Mouse (Mus musculus): ENCODE results near the gene Nploc4. TPM values are rescaled to one million over a fixed set of nuclear protein-coding genes. Genes with fewer than 3 reads are reported as not detected.

Gene Nploc4
- polyA plus RNA-seq, 1 experiment from 2014 or later = 19.0 TPM

- no peak for ATAC-seq (ENCODE audit: low read depth)
- Histone ChIP-seq H3K4me2 (ENCODE audit: low read depth, low read length) (no peak within 1 kb of the TSS), H3K4me3 (ENCODE audit: low read depth, low read length) (no peak within 1 kb of the TSS), H3K4me1 (ENCODE audit: control insufficient read depth, low read depth, low read length) (peaks cover 11% of the 10 kb centered on the region), H3K9me3 (replicated peaks; ENCODE audit: control insufficient read depth, low read length) (no peaks in the 10 kb centered on the region), H3K36me3 (ENCODE audit: control insufficient read depth, insufficient read depth) (no peaks in the 10 kb centered on the region), H3K9ac (ENCODE audit: low read depth, low read length) (no peak within 1 kb of the TSS), H3K27ac (ENCODE audit: low read length) (no peak within 1 kb of the TSS), H3K27me3 (ENCODE audit: control insufficient read depth, insufficient read depth, low read depth, low read length) (no peaks in the 10 kb centered on the region)
- 71% methylated on average over 10 of the region's 10 CpGs for WGBS (ENCODE audit: insufficient replicate concordance)
Measured at GRCm38 (mm10) chr11:120361295-120361694, 76.2 kb downstream of the Nploc4 start, which contains the start of gene Fscn2. Fscn2 (plus strand) TSS chr11:120361534.

DNA sequence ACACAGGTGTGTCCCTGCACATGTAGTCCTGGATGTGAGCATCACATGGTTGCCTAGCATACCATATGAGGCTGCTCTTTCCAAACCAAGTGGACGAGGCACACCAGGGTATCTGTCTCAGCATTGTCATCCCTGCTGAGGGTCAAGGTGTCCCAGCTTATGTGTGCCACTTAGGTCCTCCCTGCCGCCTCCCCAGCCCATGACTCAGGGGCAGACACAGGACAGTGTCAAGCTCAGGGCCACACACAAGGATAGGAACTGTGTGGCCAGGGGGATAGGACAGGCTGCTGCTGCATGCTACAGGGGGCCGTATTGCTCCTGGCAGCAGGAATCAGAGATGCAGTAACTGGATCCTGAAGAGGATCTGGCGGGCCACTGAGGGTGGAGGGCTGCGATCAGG, 76.8 kb downstream of the Nploc4 start:
- H3K27ac ChIP-seq (ENCODE audit: low read length) = no peak overlapping the region
- ATAC-seq (ENCODE audit: low read depth) = no peak
- H3K4me1 ChIP-seq (ENCODE audit: control insufficient read depth, low read depth, low read length) = peaks cover 15% of the 10 kb centered on the region
- H3K4me3 ChIP-seq (ENCODE audit: low read depth, low read length) = no peak overlapping the region
- 72% methylated on average over 5 of the region's 5 CpGs for WGBS (ENCODE audit: insufficient replicate concordance)
- H3K9ac ChIP-seq (ENCODE audit: low read depth, low read length) = no peak overlapping the region
- H3K9me3 ChIP-seq (replicated peaks; ENCODE audit: control insufficient read depth, low read length) = no peaks in the 10 kb centered on the region
- H3K27me3 ChIP-seq (ENCODE audit: control insufficient read depth, insufficient read depth, low read depth, low read length) = no peaks in the 10 kb centered on the region
- H3K4me2 ChIP-seq (ENCODE audit: low read depth, low read length) = no peak overlapping the region
- no peaks in the 10 kb centered on the region for H3K36me3 ChIP-seq (ENCODE audit: control insufficient read depth, insufficient read depth)

- H3K4me3 ChIP-seq (ENCODE audit: low read depth, low read length) = no peak overlapping the region
- ATAC-seq (ENCODE audit: low read depth) = no peak
- H3K36me3 ChIP-seq (ENCODE audit: control insufficient read depth, insufficient read depth) = no peaks in the 10 kb centered on the region
- H3K9ac ChIP-seq (ENCODE audit: low read depth, low read length) = no peak overlapping the region
- WGBS (ENCODE audit: insufficient replicate concordance) = 46% methylated on average over 8 of the region's 8 CpGs
- no peak overlapping the region for H3K4me2 ChIP-seq (ENCODE audit: low read depth, low read length)
- H3K27me3 ChIP-seq (ENCODE audit: control insufficient read depth, insufficient read depth, low read depth, low read length) = no peaks in the 10 kb centered on the region
- peaks cover 22% of the 10 kb centered on the region for H3K4me1 ChIP-seq (ENCODE audit: control insufficient read depth, low read depth, low read length)
- H3K9me3 ChIP-seq (replicated peaks; ENCODE audit: control insufficient read depth, low read length) = no peaks in the 10 kb centered on the region
- H3K27ac ChIP-seq (ENCODE audit: low read length) = no peak overlapping the region
Measured at GRCm38 (mm10) chr11:120360062-120360461, 77.4 kb downstream of the Nploc4 start.

DNA sequence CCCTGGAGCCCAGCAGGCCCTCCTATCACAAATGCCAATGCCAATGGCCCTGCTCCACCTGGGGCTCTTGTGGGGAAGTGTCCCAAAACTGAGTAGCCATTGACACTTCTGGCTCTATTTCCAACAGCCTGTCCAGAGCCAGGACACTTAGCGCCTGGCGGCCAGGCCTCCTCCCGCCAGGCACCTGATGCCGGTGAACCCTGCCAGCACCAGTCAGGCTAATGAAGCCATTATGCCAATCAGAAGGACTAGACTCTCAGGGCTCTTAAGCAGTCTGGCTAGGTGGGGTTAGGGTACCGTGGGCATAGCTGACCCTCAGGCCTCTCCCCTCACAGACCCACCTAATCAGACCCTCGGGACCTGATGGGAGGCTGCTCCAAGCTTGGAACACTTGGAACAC, 78.1 kb downstream of the Nploc4 start:
- Histone ChIP-seq H3K9ac (ENCODE audit: low read depth, low read length) (no peak overlapping the region), H3K36me3 (ENCODE audit: control insufficient read depth, insufficient read depth) (no peaks in the 10 kb centered on the region), H3K27ac (ENCODE audit: low read length) (no peak overlapping the region), H3K4me3 (ENCODE audit: low read depth, low read length) (no peak overlapping the region), H3K4me2 (ENCODE audit: low read depth, low read length) (no peak overlapping the region), H3K27me3 (ENCODE audit: control insufficient read depth, insufficient read depth, low read depth, low read length) (no peaks in the 10 kb centered on the region), H3K4me1 (ENCODE audit: control insufficient read depth, low read depth, low read length) (peaks cover 29% of the 10 kb centered on the region), H3K9me3 (replicated peaks; ENCODE audit: control insufficient read depth, low read length) (no peaks in the 10 kb centered on the region)
- WGBS (ENCODE audit: insufficient replicate concordance) = 74% methylated on average over 6 of the region's 6 CpGs
- no peak for ATAC-seq (ENCODE audit: low read depth)

DNA sequence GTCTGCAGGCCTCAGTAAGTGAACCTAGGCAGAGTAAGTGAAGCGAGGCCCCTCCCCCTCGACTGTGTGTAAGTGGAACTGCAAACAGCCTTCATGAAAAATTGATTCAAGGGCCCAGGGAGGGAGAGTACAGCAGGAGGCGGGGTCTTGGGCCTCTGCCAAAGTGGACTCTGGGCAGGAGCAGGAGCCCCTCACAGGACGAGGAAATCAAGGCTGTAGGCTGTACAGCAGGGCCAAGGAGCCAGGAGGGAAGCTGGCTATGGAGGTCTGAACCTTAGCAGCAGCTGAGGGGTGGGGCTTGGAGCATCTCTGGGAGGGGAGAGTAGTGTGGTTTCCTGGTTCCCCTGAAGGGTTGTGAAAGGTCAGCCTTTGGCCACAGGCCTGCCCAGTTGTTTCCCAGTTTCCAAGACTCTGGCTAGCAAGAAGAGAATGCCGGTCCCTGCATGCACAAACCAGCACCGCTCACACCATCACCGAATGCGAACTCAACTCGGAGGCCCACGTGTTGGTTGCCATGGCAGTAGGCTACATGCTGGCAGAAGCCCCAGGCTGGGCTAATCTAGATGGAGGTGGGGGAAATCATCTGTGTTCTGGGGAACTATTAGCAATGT, 79.6 kb downstream of the Nploc4 start:
- Histone ChIP-seq H3K9ac (ENCODE audit: low read depth, low read length) (no peak overlapping the region; the same call in 1 of the 2 replicates), H3K36me3 (ENCODE audit: control insufficient read depth, insufficient read depth) (no peaks in the 10 kb centered on the region), H3K4me1 (ENCODE audit: control insufficient read depth, low read depth, low read length) (peaks cover 44% of the 10 kb centered on the region), H3K27ac (ENCODE audit: low read length) (peak overlapping the region; percentile 15), H3K4me2 (ENCODE audit: low read depth, low read length) (no peak overlapping the region), H3K9me3 (replicated peaks; ENCODE audit: control insufficient read depth, low read length) (no peaks in the 10 kb centered on the region), H3K4me3 (ENCODE audit: low read depth, low read length) (no peak overlapping the region), H3K27me3 (ENCODE audit: control insufficient read depth, insufficient read depth, low read depth, low read length) (no peaks in the 10 kb centered on the region)
- no peak for ATAC-seq (ENCODE audit: low read depth)
- 28% methylated on average over 10 of the region's 10 CpGs for WGBS (ENCODE audit: insufficient replicate concordance)

DNA sequence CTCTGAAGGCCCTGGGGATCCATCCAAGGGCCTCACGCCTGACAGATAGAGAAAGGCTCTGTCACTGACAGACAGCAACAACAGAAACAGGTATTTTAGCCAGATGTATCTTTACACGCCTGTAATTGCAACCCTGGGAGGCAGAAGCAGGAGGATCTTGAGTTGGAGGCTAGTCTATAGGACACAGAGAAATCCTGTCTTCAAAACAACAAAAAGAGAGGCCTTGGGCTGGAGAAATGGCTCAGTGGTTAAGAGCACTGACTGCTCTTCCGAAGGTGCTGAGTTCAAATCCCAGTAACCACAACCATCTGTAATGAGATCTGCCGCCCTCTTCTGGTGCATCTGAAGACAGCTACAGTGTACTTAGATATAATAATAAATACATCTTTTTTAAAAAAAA, 80.6 kb downstream of the Nploc4 start:
- no peaks in the 10 kb centered on the region for H3K36me3 ChIP-seq (ENCODE audit: control insufficient read depth, insufficient read depth)
- H3K9ac ChIP-seq (ENCODE audit: low read depth, low read length) = no peak overlapping the region
- WGBS (ENCODE audit: insufficient replicate concordance) = 83% methylated on average over 4 of the region's 4 CpGs
- H3K4me1 ChIP-seq (ENCODE audit: control insufficient read depth, low read depth, low read length) = peaks cover 49% of the 10 kb centered on the region
- ATAC-seq (ENCODE audit: low read depth) = no peak
- no peaks in the 10 kb centered on the region for H3K9me3 ChIP-seq (replicated peaks; ENCODE audit: control insufficient read depth, low read length)
- H3K27ac ChIP-seq (ENCODE audit: low read length) = 0 out of 2 replicates have a peak overlapping the region, but pooled peaks have one; percentile 32
- no peak overlapping the region for H3K4me2 ChIP-seq (ENCODE audit: low read depth, low read length)
- H3K27me3 ChIP-seq (ENCODE audit: control insufficient read depth, insufficient read depth, low read depth, low read length) = no peaks in the 10 kb centered on the region
- no peak overlapping the region for H3K4me3 ChIP-seq (ENCODE audit: low read depth, low read length)

DNA sequence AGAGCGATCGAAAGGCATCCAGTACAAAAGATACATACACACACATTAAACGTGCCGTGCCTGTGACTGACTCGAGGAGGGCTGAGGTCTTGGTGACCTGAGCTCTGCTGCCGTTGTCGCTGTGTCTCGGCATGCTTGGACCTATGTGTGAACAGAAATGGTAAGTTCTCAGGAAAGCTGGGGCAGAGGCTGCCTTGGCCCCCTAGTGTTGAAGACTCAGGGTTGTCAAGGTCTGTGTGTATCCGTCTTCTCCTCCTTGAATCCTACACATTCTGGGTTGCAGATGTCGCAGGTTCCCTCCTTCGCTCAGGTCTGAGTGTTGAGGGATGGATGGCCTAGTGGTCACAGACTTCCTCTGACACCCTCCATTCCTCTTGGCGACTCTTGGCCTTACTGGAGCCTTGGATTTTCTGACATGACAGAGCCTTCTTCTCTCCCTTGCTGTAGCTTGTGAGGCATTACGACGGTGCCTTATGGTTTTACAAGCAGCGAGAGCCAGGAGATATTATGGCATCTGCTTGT, 81.1 kb downstream of the Nploc4 start:
- H3K9ac ChIP-seq (ENCODE audit: low read depth, low read length) = no peak overlapping the region
- H3K9me3 ChIP-seq (replicated peaks; ENCODE audit: control insufficient read depth, low read length) = no peaks in the 10 kb centered on the region
- H3K4me1 ChIP-seq (ENCODE audit: control insufficient read depth, low read depth, low read length) = peaks cover 54% of the 10 kb centered on the region
- ATAC-seq (ENCODE audit: low read depth) = no peak
- no peaks in the 10 kb centered on the region for H3K36me3 ChIP-seq (ENCODE audit: control insufficient read depth, insufficient read depth)
- no peak overlapping the region for H3K4me3 ChIP-seq (ENCODE audit: low read depth, low read length)
- H3K4me2 ChIP-seq (ENCODE audit: low read depth, low read length) = no peak overlapping the region
- peak overlapping the region; percentile 32; the same call in 1 of the 2 replicates for H3K27ac ChIP-seq (ENCODE audit: low read length)
- no peaks in the 10 kb centered on the region for H3K27me3 ChIP-seq (ENCODE audit: control insufficient read depth, insufficient read depth, low read depth, low read length)
- WGBS (ENCODE audit: insufficient replicate concordance) = 81% methylated on average over 15 of the region's 15 CpGs

GRCm38 (mm10) chr11:120355277-120356039, 82.0 kb downstream of the Nploc4 start:
- H3K9me3 ChIP-seq (replicated peaks; ENCODE audit: control insufficient read depth, low read length) = no peaks in the 10 kb centered on the region
- peak overlapping the region; percentile 95 for H3K27ac ChIP-seq (ENCODE audit: low read length)
- peak overlapping the region; percentile 75 for H3K9ac ChIP-seq (ENCODE audit: low read depth, low read length)
- H3K4me1 ChIP-seq (ENCODE audit: control insufficient read depth, low read depth, low read length) = peaks cover 63% of the 10 kb centered on the region
- peak overlapping the region; percentile 39 for H3K4me3 ChIP-seq (ENCODE audit: low read depth, low read length)
- H3K36me3 ChIP-seq (ENCODE audit: control insufficient read depth, insufficient read depth) = no peaks in the 10 kb centered on the region
- 40% methylated on average over 5 of the region's 5 CpGs for WGBS (ENCODE audit: insufficient replicate concordance)
- peak; percentile 22; the same call in 1 of the 2 replicates for ATAC-seq (ENCODE audit: low read depth)
- H3K4me2 ChIP-seq (ENCODE audit: low read depth, low read length) = peak overlapping the region; percentile 80
- peaks cover 3% of the 10 kb centered on the region; the same call in 1 of the 2 replicates for H3K27me3 ChIP-seq (ENCODE audit: control insufficient read depth, insufficient read depth, low read depth, low read length)

Data from liver, embryonic 16.5 days (tissue).